Mouse (Mus musculus): ENCODE data around the gene Gpr158. TPM values are rescaled to one million over a fixed set of nuclear protein-coding genes. Genes with fewer than 3 reads are reported as not detected.

Gpr158 gene
- polyA plus RNA-seq (2015; fragmentation: Nextera tagmentation; extraction: Ambion mirVana) = 2.1 and 3.1 TPM in 2 replicates

- no peaks in the 10 kb centered on the region for H3K36me3 ChIP-seq
- 1% methylated on average over 43 of the region's 43 CpGs for WGBS
- peak; percentile 99 for ATAC-seq (ENCODE audit: low FRiP score)
Measured at GRCm38 (mm10) chr2:21367345-21368111, at the start of gene Gpr158. Gene Gpr158 (plus strand): TSS chr2:21367542.

GRCm38 (mm10) chr2:21343821-21344220 is 23.5 kb upstream of the Gpr158 start:
- Histone ChIP-seq H3K36me3 (no peaks in the 10 kb centered on the region), H3K4me3 (no peak overlapping the region), H3K9me3 (no peaks in the 10 kb centered on the region), H3K27ac (no peak overlapping the region), H3K27me3 (no peaks in the 10 kb centered on the region), H3K4me2 (no peak overlapping the region), H3K4me1 (replicated peaks) (no peaks in the 10 kb centered on the region), H3K9ac (no peak overlapping the region)
- WGBS = 85% methylated on average over 5 of the region's 5 CpGs
- no peak for ATAC-seq (ENCODE audit: low FRiP score)

More at GRCm38 (mm10) chr2:21367345-21368111, at the start of gene Gpr158:
- Histone ChIP-seq H3K27ac (peak within 1 kb of the TSS; percentile 82), H3K4me2 (peak within 1 kb of the TSS; percentile 74), H3K27me3 (peaks cover 22% of the 10 kb centered on the region), H3K9me3 (no peaks in the 10 kb centered on the region), H3K9ac (peak within 1 kb of the TSS; percentile 75), H3K4me3 (peak within 1 kb of the TSS; percentile 60), H3K4me1 (replicated peaks) (peaks cover 35% of the 10 kb centered on the region)

- Histone ChIP-seq H3K4me2 (peak overlapping the region; percentile 74), H3K4me1 (replicated peaks) (peaks cover 35% of the 10 kb centered on the region), H3K4me3 (peak overlapping the region; percentile 60), H3K9ac (peak overlapping the region; percentile 75), H3K9me3 (no peaks in the 10 kb centered on the region), H3K36me3 (no peaks in the 10 kb centered on the region), H3K27me3 (peaks cover 22% of the 10 kb centered on the region), H3K27ac (no peak overlapping the region)
- WGBS = 17% methylated on average over 44 of the region's 44 CpGs
- ATAC-seq (ENCODE audit: low FRiP score) = peak; percentile 12
Measured at GRCm38 (mm10) chr2:21368351-21369170, 1.2 kb downstream of the Gpr158 start.

- no peak for ATAC-seq (ENCODE audit: low FRiP score)
Measured at GRCm38 (mm10) chr2:21369171-21369485, 1.8 kb downstream of the Gpr158 start.

GRCm38 (mm10) chr2:21369556-21369955 is 2.2 kb downstream of the Gpr158 start:
- H3K4me3 ChIP-seq = peak overlapping the region; percentile 60

More at GRCm38 (mm10) chr2:21369171-21369485, 1.8 kb downstream of the Gpr158 start:
- Histone ChIP-seq H3K36me3 (no peaks in the 10 kb centered on the region), H3K9me3 (no peaks in the 10 kb centered on the region), H3K4me3 (peak overlapping the region; percentile 60), H3K4me1 (replicated peaks) (peaks cover 35% of the 10 kb centered on the region), H3K9ac (peak overlapping the region; percentile 75), H3K27ac (no peak overlapping the region), H3K4me2 (peak overlapping the region; percentile 74), H3K27me3 (peaks cover 22% of the 10 kb centered on the region)
- 51% methylated on average over 6 of the region's 6 CpGs for WGBS

GRCm38 (mm10) chr2:21379516-21379915 is 12.2 kb downstream of the Gpr158 start:
- ATAC-seq (ENCODE audit: low FRiP score) = no peak
- 81% methylated on average over 2 of the region's 2 CpGs for WGBS
- no peak overlapping the region for H3K9ac ChIP-seq
- no peak overlapping the region for H3K27ac ChIP-seq
- H3K27me3 ChIP-seq = no peaks in the 10 kb centered on the region
- no peak overlapping the region for H3K4me2 ChIP-seq
- no peaks in the 10 kb centered on the region for H3K9me3 ChIP-seq
- no peak overlapping the region for H3K4me3 ChIP-seq
- no peaks in the 10 kb centered on the region for H3K4me1 ChIP-seq (replicated peaks)
- H3K36me3 ChIP-seq = no peaks in the 10 kb centered on the region

More at GRCm38 (mm10) chr2:21369556-21369955, 2.2 kb downstream of the Gpr158 start:
- WGBS = 48% methylated on average over 2 of the region's 2 CpGs
- H3K4me2 ChIP-seq = peak overlapping the region; percentile 74
- peaks cover 22% of the 10 kb centered on the region for H3K27me3 ChIP-seq
- no peak overlapping the region for H3K27ac ChIP-seq
- H3K4me1 ChIP-seq (replicated peaks) = peaks cover 35% of the 10 kb centered on the region
- H3K9me3 ChIP-seq = no peaks in the 10 kb centered on the region
- 0 out of 2 replicates have a peak overlapping the region, but pooled peaks have one; percentile 8 for H3K9ac ChIP-seq
- no peaks in the 10 kb centered on the region for H3K36me3 ChIP-seq
- no peak for ATAC-seq (ENCODE audit: low FRiP score)

GRCm38 (mm10) chr2:21392727-21393126 is 25.4 kb downstream of the Gpr158 start:
- H3K4me1 ChIP-seq (replicated peaks) = no peaks in the 10 kb centered on the region
- H3K27me3 ChIP-seq = no peaks in the 10 kb centered on the region
- no peak overlapping the region for H3K4me3 ChIP-seq
- H3K36me3 ChIP-seq = no peaks in the 10 kb centered on the region
- no peaks in the 10 kb centered on the region for H3K9me3 ChIP-seq
- H3K9ac ChIP-seq = no peak overlapping the region
- no peak overlapping the region for H3K4me2 ChIP-seq
- ATAC-seq (ENCODE audit: low FRiP score) = no peak
- 9% methylated on average over 2 of the region's 2 CpGs for WGBS
- no peak overlapping the region for H3K27ac ChIP-seq

GRCm38 (mm10) chr2:21397347-21397746 is 30.0 kb downstream of the Gpr158 start:
- Histone ChIP-seq H3K27ac (no peak overlapping the region), H3K36me3 (no peaks in the 10 kb centered on the region), H3K4me2 (no peak overlapping the region), H3K27me3 (no peaks in the 10 kb centered on the region), H3K4me3 (no peak overlapping the region), H3K4me1 (replicated peaks) (peaks cover 3% of the 10 kb centered on the region; the same call in 1 of the 2 replicates), H3K9ac (no peak overlapping the region), H3K9me3 (no peaks in the 10 kb centered on the region)
- 83% methylated on average over 12 of the region's 12 CpGs for WGBS
- no peak for ATAC-seq (ENCODE audit: low FRiP score)

- Histone ChIP-seq H3K27ac (no peak overlapping the region), H3K4me2 (no peak overlapping the region), H3K4me3 (no peak overlapping the region), H3K9ac (no peak overlapping the region), H3K36me3 (no peaks in the 10 kb centered on the region), H3K9me3 (no peaks in the 10 kb centered on the region), H3K27me3 (no peaks in the 10 kb centered on the region), H3K4me1 (replicated peaks) (peaks cover 3% of the 10 kb centered on the region; the same call in 1 of the 2 replicates)
- peak; percentile 71; the same call in 1 of the 2 replicates for ATAC-seq (ENCODE audit: low FRiP score)
- 39% methylated on average over 3 of the region's 3 CpGs for WGBS
Measured at GRCm38 (mm10) chr2:21399657-21400056, 32.3 kb downstream of the Gpr158 start.

- Histone ChIP-seq H3K36me3 (no peaks in the 10 kb centered on the region), H3K27me3 (no peaks in the 10 kb centered on the region), H3K4me2 (no peak overlapping the region), H3K9me3 (no peaks in the 10 kb centered on the region), H3K9ac (no peak overlapping the region), H3K4me3 (no peak overlapping the region), H3K4me1 (replicated peaks) (0 out of 2 replicates have a peak, but pooled peaks cover 3% of the 10 kb centered on the region), H3K27ac (0 out of 2 replicates have a peak overlapping the region, but pooled peaks have one; percentile 40)
- 66% methylated on average over 3 of the region's 3 CpGs for WGBS
- ATAC-seq (ENCODE audit: low FRiP score) = no peak
Measured at GRCm38 (mm10) chr2:21405617-21406016, 38.3 kb downstream of the Gpr158 start.

- Histone ChIP-seq H3K4me1 (replicated peaks) (0 out of 2 replicates have a peak, but pooled peaks cover 3% of the 10 kb centered on the region), H3K4me2 (no peak overlapping the region), H3K27me3 (no peaks in the 10 kb centered on the region), H3K4me3 (no peak overlapping the region), H3K9me3 (no peaks in the 10 kb centered on the region), H3K27ac (no peak overlapping the region), H3K36me3 (no peaks in the 10 kb centered on the region), H3K9ac (no peak overlapping the region)
- no peak for ATAC-seq (ENCODE audit: low FRiP score)
- WGBS = 89% methylated on average over 2 of the region's 2 CpGs
Measured at GRCm38 (mm10) chr2:21407443-21407985, 40.2 kb downstream of the Gpr158 start.

- H3K27me3 ChIP-seq = no peaks in the 10 kb centered on the region
- no peaks in the 10 kb centered on the region for H3K36me3 ChIP-seq
- 88% methylated on average over 3 of the region's 3 CpGs for WGBS
- H3K4me1 ChIP-seq (replicated peaks) = 0 out of 2 replicates have a peak, but pooled peaks cover 3% of the 10 kb centered on the region
- H3K27ac ChIP-seq = no peak overlapping the region
- no peak overlapping the region for H3K9ac ChIP-seq
- H3K4me2 ChIP-seq = no peak overlapping the region
- no peak overlapping the region for H3K4me3 ChIP-seq
- H3K9me3 ChIP-seq = no peaks in the 10 kb centered on the region
- ATAC-seq (ENCODE audit: low FRiP score) = no peak
Measured at GRCm38 (mm10) chr2:21408821-21409220, 41.5 kb downstream of the Gpr158 start.
